Comparison of ENCODE assay signal across 8 mouse cellular contexts in the genomic region with DNA sequence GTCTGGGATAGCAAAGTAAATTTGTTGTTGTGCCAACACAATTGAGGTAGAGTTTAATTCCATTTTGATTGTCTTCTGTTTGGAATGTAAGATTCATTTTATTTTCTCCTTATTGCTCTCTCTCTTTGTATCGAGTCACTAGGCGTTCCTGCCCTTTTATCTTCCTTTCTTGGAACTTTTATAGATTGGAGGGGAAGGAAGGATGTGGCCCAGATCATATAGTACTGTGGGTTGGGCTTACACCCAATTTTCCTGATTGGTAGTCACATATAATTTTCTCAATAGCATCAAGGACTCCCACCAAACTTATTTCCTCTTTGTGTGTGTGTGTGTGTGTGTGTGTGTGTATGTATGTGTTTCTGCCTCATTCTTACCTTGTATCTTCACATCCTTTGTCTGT. TPM values are rescaled to one million over a fixed set of nuclear protein-coding genes. Genes with fewer than 3 reads are reported as not detected.
A peak's percentile ranks its signal among the peaks of the same experiment; 100 is the strongest.
DNase-seq lines count a peak whose midpoint lies in the region; ATAC-seq lines count a peak whose summit lies in the region.

No protein-coding gene starts in this region.

- H3K27me3 ChIP-seq in lung, embryonic 15.5 days = no peaks in the 10 kb centered on the region
- H3K27me3 ChIP-seq in embryonic facial prominence, embryonic 13.5 days = no peaks in the 10 kb centered on the region
- no peaks in the 10 kb centered on the region for H3K27me3 ChIP-seq in intestine, embryonic 16.5 days (replicated peaks; ENCODE audit: control insufficient read depth, insufficient read depth, low read length)
- no peaks in the 10 kb centered on the region for H3K27me3 ChIP-seq in neural tube, embryonic 14.5 days (ENCODE audit: control insufficient read depth, insufficient read depth, low read length)

- H3K27ac ChIP-seq in lung, embryonic 15.5 days = peak overlapping the region; percentile 88
- peak overlapping the region; percentile 84 for H3K27ac ChIP-seq in embryonic facial prominence, embryonic 13.5 days
- H3K27ac ChIP-seq in intestine, embryonic 16.5 days (ENCODE audit: low read length) = peak overlapping the region; percentile 89; the same call in 1 of the 2 replicates
- no peak overlapping the region for H3K27ac ChIP-seq in neural tube, embryonic 14.5 days (ENCODE audit: low read depth, low read length)

- ATAC-seq in lung, embryonic 15.5 days (ENCODE audit: borderline replicate concordance, extremely low read depth, low FRiP score, low TSS enrichment) = no peak
- ATAC-seq in embryonic facial prominence, embryonic 13.5 days (ENCODE audit: insufficient number of reproducible peaks, insufficient read depth, low FRiP score, low TSS enrichment, low read depth) = no peak
- no peak for ATAC-seq in intestine, embryonic 16.5 days
- ATAC-seq in neural tube, embryonic 14.5 days (ENCODE audit: low read depth) = no peak

- peak overlapping the region; percentile 73 for H3K4me2 ChIP-seq in lung, embryonic 15.5 days
- H3K4me2 ChIP-seq in embryonic facial prominence, embryonic 13.5 days = peak overlapping the region; percentile 70
- H3K4me2 ChIP-seq in intestine, embryonic 16.5 days (ENCODE audit: low read depth, low read length) = peak overlapping the region; percentile 62
- H3K4me2 ChIP-seq in neural tube, embryonic 14.5 days (ENCODE audit: low read depth, low read length) = peak overlapping the region; percentile 76

- 3% methylated on average over 2 of the region's 2 CpGs for WGBS in lung, embryonic 15.5 days
- 5% methylated on average over 2 of the region's 2 CpGs for WGBS in embryonic facial prominence, embryonic 13.5 days
- 3% methylated on average over 2 of the region's 2 CpGs for WGBS in intestine, embryonic 16.5 days
- 9% methylated on average over 2 of the region's 2 CpGs for WGBS in neural tube, embryonic 14.5 days

- H3K4me1 ChIP-seq in lung, embryonic 15.5 days = peaks cover 21% of the 10 kb centered on the region
- H3K4me1 ChIP-seq in embryonic facial prominence, embryonic 13.5 days = peaks cover 20% of the 10 kb centered on the region
- H3K4me1 ChIP-seq in intestine, embryonic 16.5 days (ENCODE audit: control insufficient read depth, insufficient read depth, low read length) = peaks cover 13% of the 10 kb centered on the region
- H3K4me1 ChIP-seq in neural tube, embryonic 14.5 days (ENCODE audit: control insufficient read depth, insufficient read depth, low read length) = peaks cover 3% of the 10 kb centered on the region; the same call in 1 of the 2 replicates

- H3K36me3 ChIP-seq in lung, embryonic 15.5 days = peaks cover 12% of the 10 kb centered on the region; the same call in 1 of the 2 replicates
- H3K36me3 ChIP-seq in embryonic facial prominence, embryonic 13.5 days = peaks cover 13% of the 10 kb centered on the region
- peaks cover 4% of the 10 kb centered on the region; the same call in 1 of the 2 replicates for H3K36me3 ChIP-seq in intestine, embryonic 16.5 days (ENCODE audit: control insufficient read depth, insufficient read depth, low read length)
- H3K36me3 ChIP-seq in neural tube, embryonic 14.5 days (ENCODE audit: control insufficient read depth, insufficient read depth, low read length) = no peaks in the 10 kb centered on the region

- peak overlapping the region; percentile 69 for H3K9ac ChIP-seq in lung, embryonic 15.5 days
- H3K9ac ChIP-seq in embryonic facial prominence, embryonic 13.5 days = peak overlapping the region; percentile 79
- H3K9ac ChIP-seq in intestine, embryonic 16.5 days (ENCODE audit: low read depth, low read length) = peak overlapping the region; percentile 81
- H3K9ac ChIP-seq in neural tube, embryonic 14.5 days (replicated peaks; ENCODE audit: low read depth, low read length) = no peak overlapping the region

- no peak for DNase-seq in lung, postnatal 4 days
- no peak for DNase-seq in adrenal gland, postnatal 25 days
- DNase-seq in frontal cortex, adult 2 months (ENCODE audit: extremely low spot score in 1 of 2, low spot score in 1 of 2) = no peak
- DNase-seq in urinary bladder, adult 2 months (ENCODE audit: low spot score) = no peak

- peak overlapping the region; percentile 81 for H3K4me3 ChIP-seq in lung, embryonic 15.5 days
- peak overlapping the region; percentile 78 for H3K4me3 ChIP-seq in embryonic facial prominence, embryonic 13.5 days
- H3K4me3 ChIP-seq in intestine, embryonic 16.5 days (ENCODE audit: low read length) = peak overlapping the region; percentile 85
- H3K4me3 ChIP-seq in neural tube, embryonic 14.5 days (ENCODE audit: low read depth, low read length) = peak overlapping the region; percentile 62

- H3K9me3 ChIP-seq in lung, embryonic 15.5 days = no peaks in the 10 kb centered on the region
- H3K9me3 ChIP-seq in embryonic facial prominence, embryonic 13.5 days = no peaks in the 10 kb centered on the region
- H3K9me3 ChIP-seq in intestine, embryonic 16.5 days (ENCODE audit: control insufficient read depth, low read length) = no peaks in the 10 kb centered on the region
- H3K9me3 ChIP-seq in neural tube, embryonic 14.5 days (ENCODE audit: control insufficient read depth, low read length) = no peaks in the 10 kb centered on the region

RNA-seq across cellular contexts. Expression of gene Tpx2, which starts 0.7 kb away (rescaled TPM):
- 92.1 and 94.7 TPM in 2 replicates for polyA plus RNA-seq in lung, embryonic 15.5 days (2015; fragmentation: Nextera tagmentation; extraction: Ambion mirVana)
- polyA plus RNA-seq in embryonic facial prominence, embryonic 13.5 days (2015; fragmentation: Nextera tagmentation; extraction: Ambion mirVana) = 86.4 and 86.6 TPM in 2 replicates
- polyA plus RNA-seq in intestine, embryonic 16.5 days (2015; fragmentation: Nextera tagmentation; extraction: Ambion mirVana) = 45.7 and 51.5 TPM in 2 replicates
- polyA plus RNA-seq in neural tube, embryonic 14.5 days (2014; fragmentation: Nextera tagmentation; extraction: Ambion mirVana) = 7.5 and 12.6 TPM in 2 replicates
- total RNA-seq in adrenal gland, postnatal 25 days (2021) = 9.6 and 13.5 TPM in 2 replicates
- 1.6 and 1.7 TPM in 2 replicates for polyA plus RNA-seq in frontal cortex, adult 2 months (2012; rRNA removed)
- polyA plus RNA-seq in urinary bladder, adult 2 months (2012; rRNA removed) = 3.0 and 3.2 TPM in 2 replicates

RNA-seq across cellular contexts. Expression of gene Bcl2l1, which starts 16.9 kb away (rescaled TPM):
- 101 and 107 TPM in 2 replicates for polyA plus RNA-seq in lung, embryonic 15.5 days (2015; fragmentation: Nextera tagmentation; extraction: Ambion mirVana)
- 100 and 102 TPM in 2 replicates for polyA plus RNA-seq in embryonic facial prominence, embryonic 13.5 days (2015; fragmentation: Nextera tagmentation; extraction: Ambion mirVana)
- 65.8 and 66.8 TPM in 2 replicates for polyA plus RNA-seq in intestine, embryonic 16.5 days (2015; fragmentation: Nextera tagmentation; extraction: Ambion mirVana)
- polyA plus RNA-seq in neural tube, embryonic 14.5 days (2014; fragmentation: Nextera tagmentation; extraction: Ambion mirVana) = 142 and 159 TPM in 2 replicates
- 48.9 and 61.8 TPM in 2 replicates for total RNA-seq in adrenal gland, postnatal 25 days (2021)
- polyA plus RNA-seq in frontal cortex, adult 2 months (2012; rRNA removed) = 91.7 and 91.8 TPM in 2 replicates
- polyA plus RNA-seq in urinary bladder, adult 2 months (2012; rRNA removed) = 76.7 and 88.6 TPM in 2 replicates
